Mouse (Mus musculus) hindbrain, embryonic 12.5 days (tissue): ENCODE data around the gene Yeats2. TPM values are rescaled to one million over a fixed set of nuclear protein-coding genes. Genes with fewer than 3 reads are reported as not detected.
"Not testable (repeated sequence)": the region's sequence is repeated elsewhere in the genome, so short reads cannot be mapped to it uniquely, and the experiment has no call there.

Source experiments
- ATAC-seq: fragments of 200-750 bp; cut with Nextera tagmentation; 2 replicates; pipeline ENCODE4 v1.8.0; 2017; ENCODE audit warnings: moderate TSS enrichment; ENCODE audit not compliant: low FRiP score
- H3K27ac ChIP-seq: fragments of 300-500 bp; sonication (generic); 2 replicates; pipeline ENCODE4 v1.5.1; 2016; ENCODE audit warnings: mild to moderate bottlenecking
- H3K27me3 ChIP-seq: fragments of 300-500 bp; sonication (generic); 2 replicates; pipeline ENCODE4 v1.6.1; 2016; ENCODE audit warnings: mild to moderate bottlenecking
- H3K36me3 ChIP-seq: fragments of 300-500 bp; sonication (generic); 2 replicates; pipeline ENCODE4 v1.6.1; 2016; ENCODE audit warnings: mild to moderate bottlenecking
- H3K4me1 ChIP-seq: fragments of 300-500 bp; sonication (generic); 2 replicates; pipeline ENCODE4 v1.6.1; 2016
- H3K4me2 ChIP-seq: fragments of 300-500 bp; sonication (generic); replicated peaks from 2 replicates; pipeline ENCODE4 v1.6.1; 2016; ENCODE audit warnings: mild to moderate bottlenecking
- H3K4me3 ChIP-seq: fragments of 300-500 bp; sonication (generic); 2 replicates; pipeline ENCODE4 v1.5.1; 2016; ENCODE audit warnings: mild to moderate bottlenecking
- H3K9ac ChIP-seq: fragments of 300-500 bp; sonication (generic); 2 replicates; pipeline ENCODE4 v1.6.1; 2016; ENCODE audit warnings: mild to moderate bottlenecking, moderate library complexity
- H3K9me3 ChIP-seq: fragments of 300-500 bp; sonication (generic); replicated peaks from 2 replicates; pipeline ENCODE4 v1.6.1; 2016; ENCODE audit warnings: mild to moderate bottlenecking
- WGBS: fragments of 180-500 bp; shearing (Covaris S2); methylation state at CpG from one replicate; pipeline ENCODE4 v1.1.7; 2016; 5-methylcytosine and 5-hydroxymethylcytosine counted together
- polyA plus RNA-seq: library from polyadenylated mRNA; unstranded; fragments of >200 nt; fragmentation: Nextera tagmentation; extraction: Ambion mirVana; gene quantifications from 2 replicates; pipeline ENCODE4 v1.2.1, GENCODE M21; 2016

Yeats2 gene
- polyA plus RNA-seq, result 46.3 and 54.4 TPM in 2 replicates

- Histone ChIP-seq H3K9ac (peak within 1 kb of the TSS; percentile 80), H3K9me3 (no peaks in the 10 kb centered on the region), H3K4me2 (peak within 1 kb of the TSS; percentile 69), H3K4me3 (peak within 1 kb of the TSS; percentile 70), H3K27ac (peak within 1 kb of the TSS; percentile 93), H3K27me3 (no peaks in the 10 kb centered on the region), H3K4me1 (peaks cover 15% of the 10 kb centered on the region), H3K36me3 (peaks cover 3% of the 10 kb centered on the region; the same call in 1 of the 2 replicates)
- ATAC-seq, result peak; percentile 96
- WGBS, result under 1% methylated on average over 81 of the region's 92 CpGs
Measured at GRCm38 (mm10) chr16:20140772-20141531, at the start of gene Yeats2. Yeats2 (plus strand) TSS chr16:20141063.

GRCm38 (mm10) chr16:20095966-20096365 is 44.9 kb upstream of the Yeats2 start:
- no peaks in the 10 kb centered on the region for H3K36me3 ChIP-seq
- H3K27me3 ChIP-seq, result no peaks in the 10 kb centered on the region
- 81% methylated on average over 2 of the region's 2 CpGs for WGBS
- no peak overlapping the region for H3K27ac ChIP-seq
- H3K9me3 ChIP-seq, result no peaks in the 10 kb centered on the region
- no peak overlapping the region for H3K9ac ChIP-seq
- peaks cover 4% of the 10 kb centered on the region; the same call in 1 of the 2 replicates for H3K4me1 ChIP-seq
- no peak overlapping the region for H3K4me3 ChIP-seq
- H3K4me2 ChIP-seq, result no peak overlapping the region
- ATAC-seq, result no peak

GRCm38 (mm10) chr16:20097069-20097710 is 43.7 kb upstream of the Yeats2 start, which contains the start of gene Klhl24:
Klhl24 (plus strand) TSS chr16:20097542.
- H3K9me3 ChIP-seq, result no peaks in the 10 kb centered on the region
- peak within 1 kb of the TSS; percentile 94 for H3K9ac ChIP-seq
- no peaks in the 10 kb centered on the region for H3K27me3 ChIP-seq
- 1% methylated on average over 29 of the region's 29 CpGs for WGBS
- H3K4me1 ChIP-seq, result peaks cover 4% of the 10 kb centered on the region; the same call in 1 of the 2 replicates
- H3K4me2 ChIP-seq, result peak within 1 kb of the TSS; percentile 59
- H3K4me3 ChIP-seq, result peak within 1 kb of the TSS; percentile 94
- H3K27ac ChIP-seq, result peak within 1 kb of the TSS; percentile 98
- H3K36me3 ChIP-seq, result no peaks in the 10 kb centered on the region
- peak; percentile 96 for ATAC-seq

- ATAC-seq, result peak; percentile 85
- 0% methylated on average over 61 of the region's 61 CpGs for WGBS
Measured at GRCm38 (mm10) chr16:20097711-20098374, 43.0 kb upstream of the Yeats2 start.

DNA sequence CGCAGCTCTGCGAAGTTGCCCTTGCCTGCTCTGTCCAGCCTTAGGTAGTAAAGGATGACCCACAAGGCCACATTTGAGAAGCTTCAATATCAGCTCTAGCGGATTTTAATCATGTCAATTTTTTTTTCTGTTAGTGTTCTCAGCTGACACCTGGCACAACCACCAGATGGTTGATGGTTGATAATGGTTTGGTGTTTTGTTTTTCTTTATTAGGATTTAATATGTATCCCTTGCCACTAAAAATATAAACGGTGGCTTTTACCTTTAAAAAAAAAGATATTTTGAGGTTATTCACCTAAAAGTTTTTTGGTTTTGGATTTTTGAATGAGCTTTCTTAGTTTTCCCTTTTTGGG is 42.5 kb upstream of the Yeats2 start:
- no peak for ATAC-seq
- WGBS, result 10% methylated on average over 4 of the region's 4 CpGs
- Histone ChIP-seq H3K9me3 (peaks cover 3% of the 10 kb centered on the region; the same call in 1 of the 2 replicates), H3K9ac (peak overlapping the region; percentile 94), H3K27me3 (no peaks in the 10 kb centered on the region), H3K27ac (peak overlapping the region; percentile 98), H3K4me1 (peaks cover 4% of the 10 kb centered on the region; the same call in 1 of the 2 replicates), H3K4me2 (peak overlapping the region; percentile 59), H3K4me3 (peak overlapping the region; percentile 94), H3K36me3 (peaks cover 9% of the 10 kb centered on the region)

More at GRCm38 (mm10) chr16:20097711-20098374, 43.0 kb upstream of the Yeats2 start:
- Histone ChIP-seq H3K4me1 (peaks cover 4% of the 10 kb centered on the region; the same call in 1 of the 2 replicates), H3K4me2 (peak overlapping the region; percentile 59), H3K27ac (peak overlapping the region; percentile 98), H3K9me3 (no peaks in the 10 kb centered on the region), H3K4me3 (peak overlapping the region; percentile 94), H3K36me3 (peaks cover 5% of the 10 kb centered on the region; the same call in 1 of the 2 replicates), H3K9ac (peak overlapping the region; percentile 94), H3K27me3 (no peaks in the 10 kb centered on the region)

DNA sequence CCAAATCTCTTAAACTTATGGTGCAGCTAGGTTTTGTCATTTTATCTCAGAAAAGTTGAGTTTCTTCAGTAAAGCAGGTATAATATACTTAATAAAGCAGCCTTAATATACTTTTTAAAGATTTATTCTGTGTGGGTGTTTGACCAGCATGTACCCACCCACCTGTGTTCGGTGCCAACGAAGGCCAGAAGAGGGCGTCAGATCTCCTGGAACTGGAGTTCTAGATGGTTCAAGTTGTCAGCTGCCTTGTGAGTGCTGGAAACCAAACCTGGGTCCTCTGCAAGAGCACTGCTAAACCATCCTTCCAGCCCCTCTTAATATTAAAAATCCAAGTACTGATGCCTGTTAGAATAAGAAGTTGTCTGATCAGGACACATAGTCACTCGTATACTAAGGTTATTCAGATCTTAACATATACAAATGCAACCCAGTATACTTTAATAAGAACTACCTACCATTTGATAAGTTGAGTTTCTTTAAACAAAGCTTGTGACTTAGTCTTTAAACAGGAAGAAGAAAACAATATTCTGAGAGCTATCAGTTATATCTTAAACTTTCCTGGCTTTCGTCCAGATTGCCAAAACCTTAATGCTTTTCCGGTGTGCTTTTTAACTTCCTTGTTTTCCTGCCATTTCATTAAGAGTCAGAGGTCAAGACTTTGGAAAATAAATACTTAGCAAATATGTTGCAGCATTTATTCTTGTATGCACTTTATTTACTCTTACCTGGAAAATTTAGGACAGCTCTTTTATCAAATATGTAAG is 41.8 kb upstream of the Yeats2 start:
- Histone ChIP-seq H3K9ac (no peak overlapping the region), H3K4me2 (peak overlapping the region; percentile 59), H3K4me1 (peaks cover 4% of the 10 kb centered on the region; the same call in 1 of the 2 replicates), H3K9me3 (peaks cover 10% of the 10 kb centered on the region), H3K4me3 (no peak overlapping the region), H3K36me3 (peaks cover 16% of the 10 kb centered on the region), H3K27ac (no peak overlapping the region), H3K27me3 (no peaks in the 10 kb centered on the region)
- no peak for ATAC-seq
- WGBS, result 96% methylated on average over 6 of the region's 6 CpGs

DNA sequence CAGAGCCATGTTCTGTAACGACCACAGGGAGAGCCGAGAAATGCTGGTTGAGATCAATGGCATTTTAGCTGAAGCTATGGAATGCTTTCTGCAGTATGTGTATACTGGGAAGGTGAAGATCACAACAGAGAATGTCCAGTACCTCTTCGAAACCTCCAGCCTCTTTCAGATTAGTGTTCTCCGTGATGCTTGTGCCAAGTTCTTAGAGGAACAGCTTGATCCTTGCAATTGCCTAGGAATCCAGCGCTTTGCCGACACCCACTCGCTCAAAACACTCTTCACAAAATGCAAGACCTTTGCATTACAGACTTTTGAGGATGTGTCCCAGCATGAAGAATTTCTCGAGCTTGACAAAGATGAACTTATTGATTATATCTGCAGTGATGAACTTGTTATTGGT is 33.9 kb upstream of the Yeats2 start:
- Histone ChIP-seq H3K4me3 (no peak overlapping the region), H3K4me2 (no peak overlapping the region), H3K4me1 (no peaks in the 10 kb centered on the region), H3K27ac (no peak overlapping the region), H3K9me3 (peaks cover 12% of the 10 kb centered on the region), H3K36me3 (peaks cover 78% of the 10 kb centered on the region), H3K9ac (no peak overlapping the region), H3K27me3 (no peaks in the 10 kb centered on the region)
- 95% methylated on average over 8 of the region's 8 CpGs for WGBS
- no peak for ATAC-seq

GRCm38 (mm10) chr16:20108961-20109360 is 31.9 kb upstream of the Yeats2 start:
- Histone ChIP-seq H3K36me3 (peaks cover 70% of the 10 kb centered on the region), H3K27me3 (no peaks in the 10 kb centered on the region), H3K27ac (no peak overlapping the region), H3K9me3 (peaks cover 3% of the 10 kb centered on the region), H3K9ac (no peak overlapping the region), H3K4me2 (no peak overlapping the region), H3K4me1 (no peaks in the 10 kb centered on the region), H3K4me3 (no peak overlapping the region)
- 90% methylated on average over 6 of the region's 6 CpGs for WGBS
- ATAC-seq, result no peak

GRCm38 (mm10) chr16:20112649-20113048 is 28.2 kb upstream of the Yeats2 start:
- Histone ChIP-seq H3K4me2 (no peak overlapping the region), H3K27ac (no peak overlapping the region), H3K4me1 (no peaks in the 10 kb centered on the region), H3K27me3 (no peaks in the 10 kb centered on the region), H3K9ac (no peak overlapping the region), H3K9me3 (no peaks in the 10 kb centered on the region), H3K4me3 (no peak overlapping the region), H3K36me3 (peaks cover 68% of the 10 kb centered on the region)
- 90% methylated on average over 2 of the region's 2 CpGs for WGBS
- ATAC-seq, result no peak

GRCm38 (mm10) chr16:20116069-20116468 is 24.8 kb upstream of the Yeats2 start:
- no peaks in the 10 kb centered on the region for H3K9me3 ChIP-seq
- WGBS, result 90% methylated on average over 4 of the region's 4 CpGs
- no peaks in the 10 kb centered on the region for H3K4me1 ChIP-seq
- H3K27ac ChIP-seq, result no peak overlapping the region
- no peak overlapping the region for H3K4me3 ChIP-seq
- ATAC-seq, result no peak
- H3K9ac ChIP-seq, result no peak overlapping the region
- peaks cover 58% of the 10 kb centered on the region for H3K36me3 ChIP-seq
- no peaks in the 10 kb centered on the region for H3K27me3 ChIP-seq
- H3K4me2 ChIP-seq, result no peak overlapping the region

DNA sequence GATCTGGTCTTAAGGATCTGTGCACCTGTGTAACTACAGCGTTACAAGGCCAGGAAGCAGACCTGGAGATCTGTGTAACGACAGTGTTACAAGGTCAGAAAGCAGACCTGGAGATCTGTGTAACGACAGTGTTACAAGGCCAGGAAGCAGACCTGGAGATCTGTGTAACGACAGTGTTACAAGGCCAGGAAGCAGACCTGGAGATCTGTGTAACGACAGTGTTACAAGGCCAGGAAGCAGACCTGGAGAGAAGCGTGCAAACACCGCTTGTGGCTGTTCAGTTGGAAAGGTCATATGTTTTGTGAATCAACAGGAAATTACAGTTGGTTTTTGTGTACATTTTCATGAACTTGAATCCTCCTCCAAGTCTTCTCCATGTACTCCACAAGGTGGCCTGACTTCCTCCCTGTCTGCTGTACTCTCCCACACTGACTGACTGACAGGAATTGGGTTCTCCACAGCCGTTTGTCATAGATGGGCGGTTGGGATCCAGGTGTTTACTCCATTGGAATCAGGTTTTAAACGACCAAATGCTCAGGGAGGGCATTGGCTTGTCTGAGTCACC is 14.5 kb upstream of the Yeats2 start:
- H3K9ac ChIP-seq, H3K9me3 ChIP-seq, H3K4me1 ChIP-seq, H3K4me2 ChIP-seq, ATAC-seq, H3K4me3 ChIP-seq, H3K27me3 ChIP-seq, H3K27ac ChIP-seq: not testable (repeated sequence)
- H3K36me3 ChIP-seq, result peaks cover 40% of the 10 kb centered on the region
- WGBS, result 87% methylated on average over 10 of the region's 10 CpGs
